Mouse (Mus musculus) forebrain, embryonic 10.5 days (tissue): Measurements from ENCODE around the gene Lbp. TPM values are rescaled to one million over a fixed set of nuclear protein-coding genes. Genes with fewer than 3 reads are reported as not detected.

Experiments
- DNase-seq: peaks from one replicate; pipeline ENCODE4 v3.0.0-alpha.2; 2017; ENCODE audit warnings: low spot score; ENCODE audit errors: extremely low spot score
- H3K27ac ChIP-seq: fragments of 300-500 bp; sonication (generic); 2 replicates; pipeline ENCODE4 v1.5.1; 2016; ENCODE audit warnings: mild to moderate bottlenecking
- H3K27me3 ChIP-seq: fragments of 300-500 bp; sonication (generic); 2 replicates; pipeline ENCODE4 v1.6.1; 2016; ENCODE audit warnings: mild to moderate bottlenecking; ENCODE audit not compliant: poor library complexity, severe bottlenecking
- H3K36me3 ChIP-seq: fragments of 300-500 bp; sonication (generic); replicated peaks from 2 replicates; pipeline ENCODE4 v1.6.1; 2016; ENCODE audit warnings: mild to moderate bottlenecking, moderate library complexity
- H3K4me1 ChIP-seq: fragments of 300-500 bp; sonication (generic); 2 replicates; pipeline ENCODE4 v1.6.1; 2016
- H3K4me3 ChIP-seq: fragments of 300-500 bp; sonication (generic); 2 replicates; pipeline ENCODE4 v1.5.1; 2016; ENCODE audit warnings: mild to moderate bottlenecking, moderate library complexity
- H3K9me3 ChIP-seq: fragments of 300-500 bp; sonication (generic); 2 replicates; pipeline ENCODE4 v1.6.1; 2016; ENCODE audit warnings: mild to moderate bottlenecking, moderate library complexity
- WGBS: fragments of 180-500 bp; shearing (Covaris S2); methylation state at CpG from one replicate; pipeline ENCODE4 v1.1.7; 2016; 5-methylcytosine and 5-hydroxymethylcytosine counted together
- polyA plus RNA-seq: library from polyadenylated mRNA; unstranded; fragments of >200 nt; fragmentation: Nextera tagmentation; extraction: Ambion mirVana; gene quantifications from 2 replicates; pipeline ENCODE4 v1.2.1, GENCODE M21; 2016

Gene Lbp
- polyA plus RNA-seq, 1 experiment from 2014 or later, result 2.0 TPM

- H3K27ac ChIP-seq, result 0 out of 2 replicates have a peak overlapping the region, but pooled peaks have one; percentile 22
- H3K27me3 ChIP-seq, result peaks cover 24% of the 10 kb centered on the region
- WGBS, result 8% methylated on average over 5 of the region's 5 CpGs
- no peak for DNase-seq
- H3K4me1 ChIP-seq, result peaks cover 15% of the 10 kb centered on the region
- no peaks in the 10 kb centered on the region for H3K9me3 ChIP-seq
- no peaks in the 10 kb centered on the region for H3K36me3 ChIP-seq
- H3K4me3 ChIP-seq, result no peak overlapping the region
Measured at GRCm38 (mm10) chr2:158370173-158370550, 63.9 kb downstream of the Lbp start.

DNA sequence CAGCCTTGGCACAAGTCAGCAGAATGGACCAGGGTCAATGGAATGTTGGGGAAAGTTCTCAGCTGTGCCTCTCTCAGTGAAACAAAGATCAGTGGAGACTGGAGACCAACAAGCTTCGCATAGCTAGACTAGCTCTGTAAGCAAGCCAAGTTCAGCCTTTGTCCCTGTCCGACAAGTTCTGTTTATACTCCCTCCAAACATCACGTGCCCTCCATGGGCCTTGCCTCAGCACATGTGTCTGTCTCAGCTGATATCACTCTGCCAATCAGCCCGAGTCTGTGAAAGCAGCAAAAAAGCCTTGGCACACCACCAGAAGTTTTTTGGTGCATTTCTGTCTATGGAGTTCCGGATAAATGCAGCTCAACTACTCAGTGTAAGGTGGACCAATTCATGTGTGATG, 66.8 kb downstream of the Lbp start:
- peaks cover 43% of the 10 kb centered on the region for H3K27me3 ChIP-seq
- WGBS, result 89% methylated on average over 5 of the region's 5 CpGs

GRCm38 (mm10) chr2:158373516-158373915, 67.2 kb downstream of the Lbp start:
- Histone ChIP-seq H3K36me3 (no peaks in the 10 kb centered on the region), H3K9me3 (no peaks in the 10 kb centered on the region), H3K27me3 (peaks cover 43% of the 10 kb centered on the region), H3K27ac (no peak overlapping the region), H3K4me3 (no peak overlapping the region), H3K4me1 (peaks cover 28% of the 10 kb centered on the region)
- no peak for DNase-seq
- 73% methylated on average over 7 of the region's 7 CpGs for WGBS

More for the DNA sequence above, 66.8 kb downstream of the Lbp start:
- Histone ChIP-seq H3K9me3 (no peaks in the 10 kb centered on the region), H3K36me3 (no peaks in the 10 kb centered on the region), H3K4me3 (no peak overlapping the region), H3K4me1 (peaks cover 28% of the 10 kb centered on the region), H3K27ac (no peak overlapping the region)
- DNase-seq, result no peak

- no peaks in the 10 kb centered on the region for H3K9me3 ChIP-seq
- peak within 1 kb of the TSS; percentile 60 for H3K4me3 ChIP-seq
- H3K4me1 ChIP-seq, result peaks cover 18% of the 10 kb centered on the region
- WGBS, result 1% methylated on average over 36 of the region's 36 CpGs
- peaks cover 43% of the 10 kb centered on the region for H3K27me3 ChIP-seq
- H3K36me3 ChIP-seq, result no peaks in the 10 kb centered on the region
- peak within 1 kb of the TSS; percentile 72 for H3K27ac ChIP-seq
- DNase-seq, result peak; percentile 79
Measured at GRCm38 (mm10) chr2:158375443-158376122, 69.3 kb downstream of the Lbp start, which contains the start of gene Snhg11. TSS of gene Snhg11 (plus strand) at chr2:158375638.

DNA sequence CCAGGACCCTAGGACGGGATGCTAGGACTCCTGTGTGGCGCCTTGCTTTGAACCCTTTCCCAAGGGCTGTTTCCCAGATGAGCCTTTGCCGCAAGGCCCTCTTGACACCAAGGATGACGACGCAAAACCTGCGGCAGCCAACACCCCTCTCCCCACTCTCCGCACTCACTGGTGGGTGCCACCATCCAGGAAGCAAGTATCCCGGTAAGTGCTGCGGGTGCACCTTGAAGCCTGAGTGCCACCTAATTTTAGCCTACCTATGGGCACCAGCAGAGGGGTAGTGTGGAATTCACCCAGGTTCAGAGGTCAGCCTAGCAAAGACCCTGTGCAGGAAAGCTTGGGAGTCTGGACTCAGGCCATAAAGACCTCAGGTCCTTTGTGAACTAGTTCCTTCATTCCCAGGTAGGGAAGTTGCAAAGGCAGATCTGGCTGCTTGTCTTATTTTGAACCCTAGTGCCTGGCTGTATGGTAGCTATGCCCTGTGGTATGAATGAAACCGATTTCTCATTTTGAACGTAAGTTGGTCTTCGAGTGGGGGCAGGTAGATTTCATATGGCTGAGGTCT, 69.9 kb downstream of the Lbp start:
- DNase-seq, result no peak
- H3K36me3 ChIP-seq, result no peaks in the 10 kb centered on the region
- peaks cover 18% of the 10 kb centered on the region for H3K4me1 ChIP-seq
- H3K27me3 ChIP-seq, result peaks cover 43% of the 10 kb centered on the region
- peak overlapping the region; percentile 60 for H3K4me3 ChIP-seq
- H3K27ac ChIP-seq, result peak overlapping the region; percentile 72; the same call in 1 of the 2 replicates
- H3K9me3 ChIP-seq, result no peaks in the 10 kb centered on the region
- 27% methylated on average over 12 of the region's 12 CpGs for WGBS

DNA sequence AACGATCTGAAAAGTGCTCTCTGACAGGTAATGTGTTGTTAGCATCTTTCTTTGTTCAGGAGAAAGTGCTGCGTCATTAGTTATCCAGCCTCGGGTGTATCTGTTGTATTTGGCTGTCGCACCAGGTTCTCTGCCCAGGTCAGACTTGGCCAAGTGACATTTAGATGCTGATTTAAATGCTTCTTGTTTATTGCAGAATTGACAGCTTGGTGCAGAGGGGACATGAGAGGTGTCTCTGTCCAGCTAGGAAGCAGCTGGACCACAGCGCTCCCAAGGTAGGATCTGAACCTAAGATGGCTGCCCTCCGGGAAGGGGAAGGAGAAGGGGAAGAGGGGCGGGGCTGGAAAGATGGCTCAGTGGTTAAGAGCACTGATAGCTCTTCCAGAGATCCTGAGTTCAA, 70.5 kb downstream of the Lbp start:
- H3K4me3 ChIP-seq, result no peak overlapping the region
- H3K9me3 ChIP-seq, result no peaks in the 10 kb centered on the region
- 77% methylated on average over 7 of the region's 7 CpGs for WGBS
- no peaks in the 10 kb centered on the region for H3K36me3 ChIP-seq
- H3K27ac ChIP-seq, result no peak overlapping the region
- DNase-seq, result no peak
- H3K27me3 ChIP-seq, result peaks cover 43% of the 10 kb centered on the region
- H3K4me1 ChIP-seq, result peaks cover 18% of the 10 kb centered on the region

DNA sequence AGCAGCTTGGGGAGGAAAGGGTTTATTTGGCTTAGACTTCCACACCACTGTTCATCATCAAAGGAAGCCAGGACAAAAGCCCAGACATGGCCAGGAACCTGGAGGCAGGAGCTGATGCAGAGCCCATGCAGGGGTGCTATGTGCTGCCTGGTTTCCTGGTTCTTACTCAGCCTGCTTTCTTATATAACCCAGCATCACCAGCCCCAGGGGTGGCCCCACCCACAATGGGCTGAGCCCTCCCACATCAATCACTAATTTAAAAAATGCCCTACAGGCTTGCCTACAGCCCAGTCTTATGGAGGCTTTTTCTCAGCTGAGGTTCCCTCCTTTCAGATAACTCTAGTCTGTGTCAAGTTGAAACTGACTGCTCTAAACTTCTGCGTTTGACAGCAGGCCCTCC, 71.5 kb downstream of the Lbp start:
- Histone ChIP-seq H3K4me1 (peaks cover 22% of the 10 kb centered on the region), H3K4me3 (no peak overlapping the region), H3K9me3 (no peaks in the 10 kb centered on the region), H3K27ac (no peak overlapping the region), H3K36me3 (no peaks in the 10 kb centered on the region), H3K27me3 (peaks cover 43% of the 10 kb centered on the region)
- DNase-seq, result no peak
- WGBS, result 95% methylated on average over 1 of the region's 1 CpGs

GRCm38 (mm10) chr2:158379354-158380078, 73.2 kb downstream of the Lbp start:
- Histone ChIP-seq H3K4me3 (no peak overlapping the region), H3K27ac (no peak overlapping the region), H3K27me3 (peaks cover 26% of the 10 kb centered on the region), H3K36me3 (no peaks in the 10 kb centered on the region), H3K9me3 (no peaks in the 10 kb centered on the region), H3K4me1 (peaks cover 22% of the 10 kb centered on the region)
- DNase-seq, result peak; percentile 56
- 50% methylated on average over 13 of the region's 13 CpGs for WGBS

Other genes with a start within 250 kb of the Lbp start
- gene Tgm2, start 160.1 kb upstream of the Lbp start, polyA plus RNA-seq, result 6.3 and 7.2 TPM in 2 replicates
- 2.3 and 3.1 TPM in 2 replicates for gene D630003M21Rik, start 77.3 kb upstream of the Lbp start, polyA plus RNA-seq
- not detected in 2 replicates for gene Bpi, start 48.4 kb upstream of the Lbp start, polyA plus RNA-seq
- gene Snhg11, start 69.1 kb downstream of the Lbp start, polyA plus RNA-seq, result 16.2 and 17.9 TPM in 2 replicates
- 12.8 and 13.6 TPM in 2 replicates for gene Ralgapb, start 103.4 kb downstream of the Lbp start, polyA plus RNA-seq
- gene Adig, start 196.1 kb downstream of the Lbp start, polyA plus RNA-seq, result not detected in 2 replicates
- 0.28 and 0.62 TPM in 2 replicates for gene Arhgap40, start 206.3 kb downstream of the Lbp start, polyA plus RNA-seq